Mouse (Mus musculus): ENCODE measurements at regions not wholly inside any gene's neighbourhood (a gene's known extent, or its start where the extent isn't known, plus 50 kb on each side); places are given as distances from the start of the nearest gene placed in this dataset.

DNA sequence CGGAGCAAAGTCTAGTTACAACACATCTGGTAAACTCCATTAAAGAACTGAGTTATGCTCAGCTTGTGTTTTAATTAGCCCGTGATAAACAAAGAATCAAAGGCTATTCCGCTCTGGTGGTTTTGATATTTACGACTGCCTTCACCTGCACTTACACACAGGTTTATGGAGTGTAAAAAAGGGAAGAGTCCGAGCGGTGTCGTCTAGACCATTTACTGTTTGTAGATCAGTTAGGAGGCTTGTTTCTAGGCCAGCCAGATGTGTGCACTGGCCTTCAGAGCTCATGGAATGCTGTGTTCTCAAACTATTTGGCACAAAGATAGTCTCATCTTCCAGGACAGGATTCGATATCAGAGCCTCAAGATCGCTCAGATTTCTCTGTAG is 180.9 kb downstream of the Arrdc4 start:
- H3K36me3 ChIP-seq, result no peaks in the 10 kb centered on the region
- peak; percentile 72 for ATAC-seq (replicated peaks; ENCODE audit: low FRiP score)
- no peak overlapping the region for H3K4me3 ChIP-seq (replicated peaks)
- peaks cover 19% of the 10 kb centered on the region for H3K4me1 ChIP-seq
- 29% methylated on average over 9 of the region's 9 CpGs for WGBS
- 0 out of 2 replicates have a peak overlapping the region, but pooled peaks have one; percentile 10 for H3K27ac ChIP-seq
- no peak overlapping the region for H3K9ac ChIP-seq
- H3K4me2 ChIP-seq, result no peak overlapping the region
- H3K9me3 ChIP-seq (replicated peaks), result no peaks in the 10 kb centered on the region
- no peaks in the 10 kb centered on the region for H3K27me3 ChIP-seq

DNA sequence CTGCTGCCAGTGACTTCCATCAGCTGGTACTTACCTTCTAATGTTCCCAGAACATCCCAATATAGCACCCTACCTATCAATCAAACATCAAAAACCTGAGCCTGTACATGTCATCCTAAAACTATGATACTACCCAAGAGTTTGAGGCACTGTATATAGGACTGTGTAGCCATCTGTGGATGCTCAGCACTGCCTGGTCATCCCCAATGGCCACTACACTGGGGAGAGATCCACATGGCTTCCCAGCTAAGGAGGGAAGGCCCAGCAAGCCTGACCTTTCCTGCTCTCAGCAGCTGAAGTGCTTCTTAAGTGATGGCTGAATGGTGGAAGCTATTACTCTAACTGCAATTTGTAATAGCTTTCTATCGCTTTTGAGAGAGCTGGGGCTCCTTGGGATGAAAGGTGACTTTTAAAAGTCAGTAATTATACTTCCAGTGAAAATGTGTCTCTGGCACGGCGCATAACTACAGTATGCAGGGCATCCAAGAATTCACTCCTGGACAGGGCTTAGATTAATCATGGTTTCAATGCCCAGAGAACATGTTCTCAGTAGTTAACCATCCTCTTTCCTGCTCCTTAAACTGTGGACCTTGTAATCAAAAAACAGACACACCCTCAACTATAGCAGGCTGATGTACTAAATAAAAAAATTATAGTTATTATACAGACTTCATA is 181.5 kb downstream of the Arrdc4 start:
- WGBS, result 26% methylated on average over 3 of the region's 3 CpGs
- Histone ChIP-seq H3K4me2 (no peak overlapping the region), H3K9ac (no peak overlapping the region), H3K36me3 (no peaks in the 10 kb centered on the region), H3K27ac (peak overlapping the region; percentile 34), H3K9me3 (replicated peaks) (no peaks in the 10 kb centered on the region), H3K4me1 (peaks cover 19% of the 10 kb centered on the region), H3K4me3 (replicated peaks) (no peak overlapping the region), H3K27me3 (no peaks in the 10 kb centered on the region)
- ATAC-seq (replicated peaks; ENCODE audit: low FRiP score), result peak; percentile 80

DNA sequence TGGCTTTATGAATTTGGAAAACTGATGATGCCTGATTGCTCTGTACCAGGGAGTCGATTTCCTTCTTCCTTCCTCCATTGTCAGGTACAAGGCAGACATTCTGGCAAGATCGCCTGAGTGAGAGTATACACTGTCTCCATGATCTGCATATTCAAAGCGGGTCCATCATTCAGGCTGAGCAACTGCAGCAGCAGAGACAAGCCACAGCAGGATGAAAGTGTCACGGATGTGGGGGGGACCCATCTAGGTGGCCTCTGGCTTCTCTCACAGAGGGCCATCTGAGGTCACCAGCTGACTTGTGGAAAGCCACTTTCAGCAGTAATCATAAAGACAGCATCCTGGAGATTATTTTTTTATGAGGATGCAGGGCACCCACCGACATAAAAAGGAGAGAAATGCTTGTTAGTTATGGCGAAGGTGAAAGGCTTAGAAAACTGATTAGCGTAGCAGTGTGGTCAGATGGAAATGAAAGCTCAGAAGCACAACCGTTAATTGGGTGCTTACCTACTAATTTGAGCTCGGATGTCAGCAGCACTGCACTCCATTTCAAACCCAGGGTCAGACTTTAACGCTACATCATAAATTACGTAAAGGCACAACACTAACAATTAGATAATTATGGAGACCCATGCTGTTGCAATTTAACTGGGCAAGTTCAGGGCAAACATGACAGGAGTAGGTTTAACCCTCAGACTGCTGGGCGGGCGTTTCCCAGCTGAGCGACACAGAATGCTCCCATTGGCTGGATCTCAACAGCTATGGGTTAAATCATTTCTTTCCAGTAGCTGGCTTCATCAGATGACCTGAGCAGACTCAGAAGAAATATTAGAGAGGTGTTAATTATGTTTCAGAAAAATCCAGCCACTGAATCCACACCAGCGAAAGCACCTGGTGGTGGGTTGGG is 189.3 kb downstream of the Arrdc4 start:
- H3K4me2 ChIP-seq, result 0 out of 2 replicates have a peak overlapping the region, but pooled peaks have one; percentile 19
- ATAC-seq (replicated peaks; ENCODE audit: low FRiP score), result no peak
- H3K4me1 ChIP-seq, result peaks cover 9% of the 10 kb centered on the region
- H3K36me3 ChIP-seq, result no peaks in the 10 kb centered on the region
- H3K9ac ChIP-seq, result no peak overlapping the region
- no peaks in the 10 kb centered on the region for H3K9me3 ChIP-seq (replicated peaks)
- no peaks in the 10 kb centered on the region for H3K27me3 ChIP-seq
- no peak overlapping the region for H3K4me3 ChIP-seq (replicated peaks)
- H3K27ac ChIP-seq, result no peak overlapping the region
- WGBS, result 38% methylated on average over 15 of the region's 15 CpGs

DNA sequence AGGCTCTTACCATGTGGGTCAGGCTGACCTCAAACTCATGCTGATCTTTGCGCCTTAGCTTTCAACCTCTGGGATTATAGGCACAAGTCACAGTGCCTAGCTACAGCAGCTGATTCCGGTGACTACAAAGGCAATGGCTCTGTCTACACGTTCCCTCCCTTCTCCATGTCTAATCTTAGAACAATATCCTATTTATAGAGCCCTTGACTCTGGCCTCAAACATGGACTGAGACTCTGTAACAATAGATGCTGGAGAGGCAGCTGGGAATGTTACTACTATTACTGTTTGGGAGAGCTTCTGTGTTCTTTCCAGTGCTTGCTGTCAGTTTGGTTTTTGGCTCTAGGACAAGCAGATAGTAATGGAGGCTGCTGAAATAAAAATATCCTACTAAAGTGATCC is 198.7 kb downstream of the Arrdc4 start:
- 66% methylated on average over 3 of the region's 3 CpGs for WGBS
- Histone ChIP-seq H3K9me3 (replicated peaks) (no peaks in the 10 kb centered on the region), H3K4me2 (no peak overlapping the region), H3K4me3 (replicated peaks) (no peak overlapping the region), H3K27ac (no peak overlapping the region), H3K9ac (no peak overlapping the region), H3K27me3 (no peaks in the 10 kb centered on the region), H3K36me3 (no peaks in the 10 kb centered on the region), H3K4me1 (no peaks in the 10 kb centered on the region)
- ATAC-seq (replicated peaks; ENCODE audit: low FRiP score), result no peak

DNA sequence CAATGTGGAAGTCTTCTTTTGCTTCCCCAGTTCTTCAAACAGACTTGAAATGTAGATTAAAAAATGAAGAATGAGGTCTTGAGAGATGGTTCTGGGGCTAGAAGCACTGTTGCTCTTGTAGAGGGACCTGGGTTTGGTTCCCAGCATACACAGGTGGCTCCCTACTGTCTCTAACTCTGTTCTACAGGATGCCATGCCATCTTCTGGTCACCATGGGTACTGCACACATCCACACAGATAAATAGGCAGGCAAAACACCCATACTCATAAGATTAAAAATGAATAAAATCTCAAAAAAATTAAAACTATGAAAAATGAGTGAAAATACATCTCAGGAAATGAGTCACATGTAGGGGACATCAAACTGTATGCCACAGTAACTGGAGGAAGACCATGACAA is 200.9 kb downstream of the Arrdc4 start:
- Histone ChIP-seq H3K4me3 (replicated peaks) (no peak overlapping the region), H3K9ac (no peak overlapping the region), H3K27me3 (no peaks in the 10 kb centered on the region), H3K27ac (no peak overlapping the region), H3K9me3 (replicated peaks) (no peaks in the 10 kb centered on the region), H3K4me1 (no peaks in the 10 kb centered on the region), H3K36me3 (no peaks in the 10 kb centered on the region), H3K4me2 (no peak overlapping the region)
- ATAC-seq (replicated peaks; ENCODE audit: low FRiP score), result no peak

DNA sequence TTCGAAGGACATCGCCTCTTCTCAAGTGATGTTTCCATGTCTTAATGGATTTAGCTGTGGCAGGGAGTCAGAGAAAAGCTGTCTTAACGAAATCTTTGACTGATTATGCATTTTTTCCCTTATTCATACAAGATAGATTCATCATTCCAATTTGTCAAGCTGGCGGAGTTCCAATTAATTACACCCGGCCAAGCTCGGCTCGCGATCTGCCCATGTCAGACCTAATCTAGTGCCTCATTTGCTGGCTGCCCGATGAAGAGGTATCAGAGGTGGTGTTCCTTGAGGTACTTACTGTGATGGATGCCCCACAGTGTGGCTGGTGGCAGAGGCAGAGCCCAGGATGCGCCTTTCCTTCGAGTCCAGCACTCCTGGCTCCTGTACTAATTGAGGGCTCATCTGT is 204.9 kb downstream of the Arrdc4 start:
- no peaks in the 10 kb centered on the region for H3K36me3 ChIP-seq
- H3K4me3 ChIP-seq (replicated peaks), result no peak overlapping the region
- H3K27ac ChIP-seq, result no peak overlapping the region
- no peaks in the 10 kb centered on the region for H3K4me1 ChIP-seq
- H3K4me2 ChIP-seq, result no peak overlapping the region
- no peaks in the 10 kb centered on the region for H3K9me3 ChIP-seq (replicated peaks)
- no peaks in the 10 kb centered on the region for H3K27me3 ChIP-seq
- 74% methylated on average over 11 of the region's 11 CpGs for WGBS
- no peak overlapping the region for H3K9ac ChIP-seq
- ATAC-seq (replicated peaks; ENCODE audit: low FRiP score), result no peak

DNA sequence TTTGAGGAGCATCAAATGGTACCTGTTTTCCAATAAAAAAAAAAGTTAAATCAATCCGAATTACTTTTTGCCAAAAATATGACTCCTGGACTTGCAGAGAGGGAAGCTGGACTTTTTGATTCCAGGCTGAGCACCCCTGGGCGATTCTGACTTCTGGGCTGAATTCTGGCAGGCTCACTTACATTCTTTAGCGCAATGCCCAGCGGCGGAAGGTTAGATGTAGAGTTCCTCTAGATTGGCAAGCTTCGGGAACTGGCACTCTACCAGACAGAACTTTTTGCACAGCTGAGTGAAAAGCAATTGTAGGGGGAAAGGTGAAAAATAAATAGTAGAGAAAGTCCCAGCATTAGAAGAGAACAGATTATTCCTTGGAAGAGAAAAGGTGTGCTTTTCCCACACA is 235.5 kb downstream of the Fam169b start:
- Histone ChIP-seq H3K4me3 (replicated peaks) (no peak overlapping the region), H3K27me3 (no peaks in the 10 kb centered on the region), H3K9ac (no peak overlapping the region), H3K4me2 (no peak overlapping the region), H3K36me3 (no peaks in the 10 kb centered on the region), H3K27ac (no peak overlapping the region), H3K4me1 (no peaks in the 10 kb centered on the region), H3K9me3 (replicated peaks) (no peaks in the 10 kb centered on the region)
- WGBS, result 90% methylated on average over 6 of the region's 6 CpGs
- no peak for ATAC-seq (replicated peaks; ENCODE audit: low FRiP score)

DNA sequence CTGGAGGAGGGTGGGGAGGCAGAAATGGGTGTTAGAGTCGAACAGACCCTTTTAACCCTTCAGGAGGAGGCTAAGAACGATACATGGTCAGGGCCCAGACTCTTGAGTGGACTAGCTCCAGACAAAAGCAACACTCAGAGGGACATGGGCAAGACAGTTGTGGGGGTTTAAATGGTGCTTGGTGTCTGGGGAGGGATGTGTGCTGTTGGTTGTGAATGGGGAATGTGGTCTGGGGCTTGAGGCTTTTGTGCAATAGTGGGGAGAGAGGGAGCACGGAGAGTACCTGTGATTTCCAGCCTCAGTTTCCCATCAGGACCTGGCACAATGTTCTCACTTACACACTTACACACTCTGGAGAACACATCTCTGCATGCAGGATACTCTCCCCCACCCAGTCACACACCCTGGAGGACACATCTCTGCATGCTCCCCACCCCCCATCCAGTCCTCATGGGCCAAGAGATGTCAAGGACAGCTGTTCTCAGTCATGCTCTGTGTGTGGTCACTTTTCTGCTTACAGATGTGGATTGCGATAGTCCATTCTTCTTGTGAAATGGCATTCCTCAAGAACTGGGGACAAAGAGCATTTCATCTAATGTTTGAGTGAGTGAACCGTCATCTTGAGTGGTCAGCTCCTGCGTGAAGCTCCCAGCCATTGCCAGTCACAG is 217.6 kb downstream of the Fam169b start:
- no peak for ATAC-seq (replicated peaks; ENCODE audit: low FRiP score)
- Histone ChIP-seq H3K4me2 (no peak overlapping the region), H3K27me3 (no peaks in the 10 kb centered on the region), H3K27ac (no peak overlapping the region), H3K9me3 (replicated peaks) (no peaks in the 10 kb centered on the region), H3K4me3 (replicated peaks) (no peak overlapping the region), H3K36me3 (no peaks in the 10 kb centered on the region), H3K9ac (no peak overlapping the region), H3K4me1 (no peaks in the 10 kb centered on the region)
- 72% methylated on average over 6 of the region's 6 CpGs for WGBS

DNA sequence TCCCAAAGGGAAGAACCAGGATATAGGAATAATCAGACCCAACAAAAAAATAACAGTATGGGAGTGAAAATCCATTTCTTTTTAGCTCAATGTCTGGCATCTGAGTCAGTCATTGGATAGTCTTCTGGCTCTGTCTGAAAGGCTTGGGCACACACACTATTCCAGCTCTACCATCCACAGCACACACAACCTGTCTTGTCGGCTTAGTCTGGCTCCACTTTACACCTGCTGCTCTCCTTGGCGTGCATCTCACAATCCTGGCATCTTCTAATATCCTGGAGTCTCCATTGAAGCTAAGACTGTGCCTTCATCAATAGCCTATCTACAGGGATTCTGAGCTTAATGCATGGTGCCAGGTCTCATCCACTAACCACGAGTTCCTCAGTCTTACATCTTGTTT is 213.0 kb downstream of the Fam169b start:
- Histone ChIP-seq H3K4me1 (no peaks in the 10 kb centered on the region), H3K9ac (no peak overlapping the region), H3K27ac (no peak overlapping the region), H3K27me3 (peaks cover 13% of the 10 kb centered on the region; the same call in 1 of the 2 replicates), H3K4me3 (replicated peaks) (no peak overlapping the region), H3K36me3 (no peaks in the 10 kb centered on the region), H3K9me3 (replicated peaks) (no peaks in the 10 kb centered on the region), H3K4me2 (no peak overlapping the region)
- no peak for ATAC-seq (replicated peaks; ENCODE audit: low FRiP score)
- 90% methylated on average over 3 of the region's 3 CpGs for WGBS

DNA sequence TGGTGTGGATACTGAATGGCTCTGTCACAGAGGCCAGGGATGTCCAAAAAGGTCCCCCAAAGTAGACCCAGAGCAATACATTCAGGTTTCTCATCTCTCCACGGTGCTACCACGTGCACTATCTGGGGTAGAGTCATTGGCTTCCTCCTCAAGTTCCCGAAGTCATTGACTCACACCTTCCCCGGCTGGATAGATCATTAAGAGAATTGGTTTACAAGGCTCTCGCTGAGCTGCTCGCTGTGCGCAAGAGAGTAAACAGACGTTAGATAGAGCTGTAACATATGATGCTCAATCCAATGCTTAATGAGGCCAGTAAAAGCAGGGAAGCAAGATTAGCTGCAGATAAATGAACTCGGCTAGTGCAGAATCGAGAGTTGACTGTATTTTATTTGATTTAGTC is 208.9 kb downstream of the Fam169b start:
- no peak for ATAC-seq (replicated peaks; ENCODE audit: low FRiP score)
- H3K4me3 ChIP-seq (replicated peaks), result no peak overlapping the region
- H3K4me2 ChIP-seq, result no peak overlapping the region
- no peaks in the 10 kb centered on the region for H3K4me1 ChIP-seq
- no peaks in the 10 kb centered on the region for H3K36me3 ChIP-seq
- no peak overlapping the region for H3K27ac ChIP-seq
- H3K9ac ChIP-seq, result no peak overlapping the region
- WGBS, result 13% methylated on average over 10 of the region's 10 CpGs
- H3K27me3 ChIP-seq, result peaks cover 26% of the 10 kb centered on the region; the same call in 1 of the 2 replicates
- no peaks in the 10 kb centered on the region for H3K9me3 ChIP-seq (replicated peaks)

DNA sequence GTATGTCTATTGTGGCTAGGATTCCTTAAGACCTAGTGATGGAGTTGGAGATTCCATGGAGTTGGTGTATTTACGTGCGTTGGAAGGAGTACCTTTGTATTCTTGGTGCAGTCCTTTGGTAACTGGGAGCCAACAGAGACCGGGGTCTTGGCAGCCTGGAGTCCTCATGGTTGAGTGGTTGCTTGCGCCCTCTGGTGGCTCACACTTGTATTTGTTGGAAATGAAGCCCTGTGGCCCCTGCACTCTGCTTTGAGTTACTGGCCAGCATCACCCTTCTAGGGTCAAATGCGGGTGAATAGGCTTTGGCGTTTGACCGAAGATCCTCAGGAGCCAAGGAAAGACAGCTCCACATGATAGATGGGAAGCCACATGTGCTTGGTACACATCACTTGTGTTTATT is 207.1 kb downstream of the Fam169b start:
- H3K4me2 ChIP-seq, result no peak overlapping the region
- 35% methylated on average over 7 of the region's 7 CpGs for WGBS
- no peaks in the 10 kb centered on the region for H3K9me3 ChIP-seq (replicated peaks)
- no peak overlapping the region for H3K9ac ChIP-seq
- no peak overlapping the region for H3K27ac ChIP-seq
- H3K27me3 ChIP-seq, result peaks cover 26% of the 10 kb centered on the region; the same call in 1 of the 2 replicates
- H3K4me3 ChIP-seq (replicated peaks), result no peak overlapping the region
- H3K36me3 ChIP-seq, result no peaks in the 10 kb centered on the region
- no peaks in the 10 kb centered on the region for H3K4me1 ChIP-seq
- no peak for ATAC-seq (replicated peaks; ENCODE audit: low FRiP score)

DNA sequence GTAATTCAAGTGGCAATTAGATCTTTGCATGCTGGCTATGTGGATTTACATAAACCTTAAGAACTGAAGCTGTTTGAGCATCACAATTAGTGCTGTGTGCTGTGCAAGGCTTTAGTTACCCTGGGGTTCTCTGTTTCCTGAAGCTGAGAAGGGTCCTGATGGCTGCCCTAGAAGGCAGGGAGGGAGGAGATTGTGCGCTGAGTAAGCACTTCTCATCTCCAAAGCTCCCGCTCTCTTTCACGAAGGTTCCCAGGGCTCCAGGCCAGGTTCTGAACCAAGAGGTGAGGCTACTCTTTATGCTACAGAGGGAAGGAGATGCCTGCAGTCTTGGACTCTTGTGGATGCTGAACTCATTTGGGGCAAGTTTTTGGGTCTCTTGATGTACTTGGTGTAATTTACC is 206.7 kb downstream of the Fam169b start:
- Histone ChIP-seq H3K4me1 (no peaks in the 10 kb centered on the region), H3K27ac (no peak overlapping the region), H3K27me3 (peaks cover 26% of the 10 kb centered on the region; the same call in 1 of the 2 replicates), H3K9me3 (replicated peaks) (no peaks in the 10 kb centered on the region), H3K4me2 (no peak overlapping the region), H3K9ac (no peak overlapping the region), H3K4me3 (replicated peaks) (no peak overlapping the region), H3K36me3 (no peaks in the 10 kb centered on the region)
- 55% methylated on average over 3 of the region's 3 CpGs for WGBS
- ATAC-seq (replicated peaks; ENCODE audit: low FRiP score), result no peak

Measured in kidney, embryonic 15.5 days (tissue).